Mouse (Mus musculus): ENCODE measurements at regions not wholly inside any gene's neighbourhood (a gene's known extent, or its start where the extent isn't known, plus 50 kb on each side); places are given as distances from the start of the nearest gene placed in this dataset.

DNA sequence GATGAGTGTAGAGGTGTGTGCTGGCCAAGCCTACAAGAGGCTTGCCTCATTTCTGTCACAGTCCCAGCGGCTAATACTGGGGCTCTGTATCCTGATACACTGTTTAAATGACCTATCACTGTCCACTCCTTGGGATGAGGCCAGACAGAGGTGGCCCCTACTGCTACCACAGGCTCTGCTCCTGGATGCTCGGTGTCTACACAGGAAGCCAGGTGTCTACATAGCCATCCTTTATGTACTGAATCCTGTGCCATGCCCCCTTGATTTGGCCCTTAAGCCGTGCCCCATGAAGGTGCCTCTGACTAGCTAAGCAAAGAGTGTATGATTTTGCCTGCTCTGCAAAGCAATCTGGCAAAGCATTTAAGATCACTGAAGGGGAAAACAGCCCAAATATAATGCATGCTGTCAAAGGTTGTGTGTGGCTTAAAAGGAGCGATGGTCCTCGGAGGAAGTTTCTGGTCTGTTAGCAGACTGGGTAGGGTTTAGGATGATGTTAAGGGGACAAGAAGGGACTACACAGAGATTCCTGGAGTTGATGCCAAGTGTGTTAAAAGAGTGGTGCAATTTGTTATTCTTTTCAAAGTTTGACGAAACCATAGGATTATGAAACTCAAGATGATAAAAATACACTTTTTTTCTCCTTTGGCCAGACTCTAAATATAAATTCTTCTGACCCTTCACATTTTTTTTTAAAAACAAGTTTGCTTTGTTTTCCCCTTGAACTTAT, 104.2 kb downstream of the E030025P04Rik start:
- no peak for DNase-seq (ENCODE audit: low spot score)

DNA sequence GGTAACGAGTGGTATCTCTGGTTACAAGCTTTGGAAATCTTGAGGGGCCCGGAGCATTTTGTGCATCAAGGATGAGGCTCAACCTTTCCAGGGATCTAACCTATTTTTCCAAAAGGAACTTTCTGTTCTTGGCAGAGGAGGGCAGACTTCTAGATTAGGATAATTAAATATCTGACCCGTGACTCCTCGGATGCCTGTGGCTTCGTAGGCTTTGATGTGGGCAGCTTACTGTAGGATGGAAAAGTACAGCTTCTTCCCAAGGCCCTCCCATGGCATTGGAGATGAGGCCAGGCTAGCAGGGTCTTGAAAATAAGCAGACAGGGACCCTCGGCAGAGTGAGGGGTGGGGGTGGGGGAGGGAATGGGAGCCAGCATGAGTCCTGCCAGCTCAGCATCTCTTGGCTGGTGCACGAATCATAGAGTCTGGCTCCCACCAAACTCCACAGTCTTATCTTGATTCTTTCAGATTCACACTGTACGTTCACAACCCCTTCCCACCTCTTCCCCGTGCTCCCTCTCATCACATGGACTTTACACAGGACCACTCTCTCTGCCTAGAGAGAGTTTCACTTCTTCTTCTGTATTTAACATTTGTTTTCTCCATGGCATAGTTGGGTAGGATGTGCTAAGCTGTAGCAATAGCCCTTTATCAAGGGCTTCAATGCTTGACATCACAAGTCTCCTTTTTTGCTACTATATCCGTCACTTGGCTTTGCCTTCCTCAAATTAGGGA, 104.9 kb downstream of the E030025P04Rik start:
- DNase-seq (ENCODE audit: low spot score) = no peak

DNA sequence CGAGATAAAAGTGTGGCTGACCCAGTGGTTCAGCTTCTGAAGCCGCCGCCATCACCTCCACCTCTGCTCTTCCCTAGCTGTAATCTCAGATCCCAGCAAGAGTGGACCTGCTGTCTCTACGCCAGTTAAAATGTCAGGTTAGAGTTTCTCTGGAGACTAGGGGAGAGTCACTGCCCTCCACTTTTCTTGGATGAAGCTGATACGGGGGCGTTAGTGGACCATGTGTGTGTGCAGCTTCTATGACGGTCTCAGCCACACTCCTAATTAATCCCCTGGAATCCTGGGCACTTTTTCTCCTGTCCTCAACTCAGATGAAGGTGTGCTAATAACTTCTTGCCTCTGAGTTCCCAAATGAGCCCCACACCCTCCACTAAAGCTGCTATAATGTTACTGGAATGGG, 106.0 kb downstream of the E030025P04Rik start:
- no peak for DNase-seq (ENCODE audit: low spot score)

DNA sequence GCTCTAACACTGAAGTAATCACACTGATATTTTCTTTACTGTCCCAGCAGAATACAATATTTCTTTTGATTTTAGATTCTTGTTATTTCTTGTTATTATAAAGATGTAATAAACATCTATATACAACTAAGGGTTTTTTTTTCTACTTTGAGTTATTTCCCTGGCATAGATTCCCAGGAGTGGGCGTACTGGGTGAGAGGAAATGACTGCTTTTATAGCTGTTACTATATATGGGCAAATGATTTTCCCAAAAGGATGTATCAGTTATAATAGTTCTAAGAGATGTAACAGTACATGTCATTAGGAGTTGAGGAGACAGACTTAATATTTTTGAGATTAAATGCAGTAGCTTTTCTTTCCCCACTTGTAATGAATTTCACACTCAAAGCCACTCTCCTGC, 109.6 kb downstream of the E030025P04Rik start:
- no peak for DNase-seq (ENCODE audit: low spot score)

DNA sequence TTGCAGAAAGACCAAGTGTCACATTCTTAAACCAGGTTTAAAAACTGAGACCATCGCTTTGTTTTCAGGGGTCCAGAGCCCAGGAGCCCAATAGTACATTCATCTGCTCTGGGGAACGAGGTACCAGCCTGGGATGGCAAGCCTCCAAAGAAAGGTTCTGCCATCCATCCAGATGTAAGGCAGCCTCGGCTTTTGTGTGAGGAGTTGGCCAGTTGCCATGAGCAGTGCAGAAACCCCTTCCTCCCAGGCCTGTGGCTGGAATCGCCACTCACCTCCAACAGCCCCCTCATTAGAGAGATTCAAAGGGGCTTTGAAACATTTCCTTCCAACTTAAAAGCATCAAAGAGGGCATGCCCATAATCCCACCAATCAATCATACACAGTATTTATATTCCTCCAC, 110.1 kb downstream of the E030025P04Rik start:
- DNase-seq (ENCODE audit: low spot score) = no peak

DNA sequence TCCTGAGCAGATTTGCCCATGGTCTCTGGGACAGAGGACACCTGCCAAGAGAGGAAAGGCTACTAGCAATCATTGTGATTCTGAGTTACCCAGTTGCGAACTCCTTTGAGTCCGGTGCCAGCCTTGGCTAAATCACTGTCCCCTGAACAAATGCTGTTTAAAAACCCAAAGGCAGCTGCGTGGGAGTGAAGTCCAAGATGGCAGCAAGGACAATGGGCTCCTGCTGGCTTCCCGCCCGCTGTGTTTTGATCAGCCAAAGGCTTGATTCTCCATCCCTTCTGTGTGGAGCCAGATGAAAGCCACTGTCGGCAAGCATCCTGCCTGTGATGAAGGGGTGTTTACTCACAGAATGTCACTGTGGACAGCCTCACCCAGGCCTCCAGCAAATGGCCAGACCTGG, 111.4 kb downstream of the E030025P04Rik start:
- DNase-seq (ENCODE audit: low spot score) = peak; percentile 25

DNA sequence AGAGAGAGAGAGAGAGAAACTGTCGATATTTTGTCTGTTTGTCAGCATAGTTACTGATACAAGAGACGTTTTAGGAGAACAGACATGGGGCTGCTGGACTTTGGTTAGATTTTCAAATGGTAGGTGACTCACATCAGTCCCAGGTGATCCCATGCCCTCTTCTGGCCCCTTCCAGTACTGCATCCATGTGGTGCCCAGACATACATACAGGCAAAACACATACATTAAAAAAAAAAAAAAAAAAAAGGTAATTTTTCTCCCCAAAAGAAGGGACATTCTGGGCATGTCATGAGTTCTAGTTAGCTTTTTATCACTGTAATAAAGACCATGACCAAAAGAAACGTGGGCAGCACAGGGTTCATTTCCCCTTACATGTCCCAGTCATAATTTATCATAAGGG, 110.3 kb downstream of the Axin2 start:
- DNase-seq (ENCODE audit: low spot score) = peak; percentile 82

DNA sequence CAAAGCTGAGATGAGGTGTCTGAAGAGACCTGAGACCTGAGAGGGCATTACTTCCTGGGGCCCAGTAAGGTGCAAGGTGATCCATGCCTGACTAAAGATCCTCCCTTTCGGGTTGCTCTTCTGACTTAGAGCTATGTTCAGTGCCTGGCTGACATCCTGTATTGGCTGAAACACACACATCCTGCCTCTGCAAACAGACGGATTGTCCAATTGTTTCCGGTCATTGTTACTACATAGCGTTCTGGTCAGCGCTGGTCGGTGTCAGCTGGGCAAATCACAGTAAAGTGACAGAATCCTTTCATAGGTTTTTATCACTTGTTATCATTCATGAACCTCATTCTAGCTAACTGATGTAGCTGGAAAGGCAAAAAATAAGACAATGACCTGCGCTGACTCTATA, 109.7 kb downstream of the Axin2 start:
- peak; percentile 45 for DNase-seq (ENCODE audit: low spot score)

DNA sequence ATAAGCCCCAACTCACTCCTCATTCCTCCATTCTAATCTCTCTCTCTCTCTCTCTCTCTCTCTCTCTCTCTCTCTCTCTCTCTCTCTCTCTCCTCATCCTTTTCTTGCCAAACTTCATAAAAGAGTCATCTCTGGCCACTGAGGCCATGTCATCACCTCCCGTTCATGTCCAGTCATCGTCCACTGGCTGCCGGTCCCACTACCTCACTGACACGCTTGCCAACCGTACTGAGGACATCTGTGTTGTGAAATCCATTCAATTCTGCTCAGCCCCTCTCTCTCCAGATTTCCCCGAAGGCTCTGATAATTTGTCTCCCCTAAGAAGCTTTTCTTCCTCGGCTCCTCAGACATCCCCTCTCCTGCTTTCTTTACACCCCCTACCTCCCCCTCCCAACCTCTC, 94.7 kb downstream of the Axin2 start:
- no peak for DNase-seq (ENCODE audit: low spot score)

DNA sequence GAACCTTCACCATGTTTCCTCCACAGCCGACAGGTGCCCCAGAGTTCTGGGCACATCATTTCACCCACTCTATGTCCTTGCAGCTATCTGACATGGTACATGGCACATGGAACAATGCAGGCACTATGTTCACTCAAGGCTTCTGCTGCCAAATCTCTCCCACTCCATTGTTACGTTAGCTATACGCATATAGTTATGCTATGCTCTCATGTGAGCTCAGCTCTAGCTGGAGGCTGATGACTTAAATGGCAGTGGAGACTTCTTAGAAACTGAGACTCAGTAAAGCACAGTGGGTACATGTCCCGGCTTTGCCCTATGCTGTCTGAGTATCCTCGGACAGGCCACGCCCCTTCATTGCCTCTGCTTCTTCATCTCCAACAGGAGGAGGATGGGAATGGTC, 91.0 kb downstream of the Axin2 start:
- no peak for DNase-seq (ENCODE audit: low spot score)

DNA sequence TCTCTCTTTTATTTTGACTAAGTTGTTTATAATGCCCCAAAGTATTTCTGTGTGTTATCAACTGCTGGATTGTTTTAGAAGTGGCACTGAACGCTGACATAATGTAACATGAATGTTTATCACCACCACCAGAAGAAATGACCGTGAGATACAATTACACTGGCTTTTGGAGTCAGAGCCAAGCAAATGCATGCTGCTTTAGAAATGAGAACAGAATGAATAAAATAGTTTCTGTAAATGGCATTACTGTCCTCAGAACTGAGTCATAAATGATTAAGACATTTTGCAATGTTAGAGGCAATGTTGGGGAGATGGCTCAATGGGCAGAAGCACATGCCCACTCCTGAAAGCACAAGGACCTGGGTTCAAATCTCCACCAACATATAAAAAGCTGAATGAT, 88.7 kb downstream of the Axin2 start:
- DNase-seq (ENCODE audit: low spot score) = no peak

DNA sequence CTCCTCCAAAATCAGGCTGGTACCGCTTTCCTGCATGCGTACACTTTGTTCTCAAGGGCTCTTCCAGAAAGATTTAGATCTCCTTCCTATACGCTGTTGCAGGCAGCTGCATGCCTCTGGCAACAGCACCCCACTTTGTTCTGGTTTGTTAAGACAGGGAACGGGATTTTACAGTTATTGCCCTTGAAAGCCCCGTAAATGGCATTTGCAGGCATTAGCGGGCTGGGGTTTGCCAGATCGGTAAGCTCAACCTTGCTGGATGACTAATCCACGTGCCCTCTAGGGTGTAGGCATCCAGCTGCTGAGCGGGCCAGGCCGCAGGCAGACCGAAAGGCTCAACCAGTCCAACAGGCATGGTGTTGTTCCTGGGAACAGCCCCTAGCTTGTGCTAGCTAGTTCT, 85.5 kb downstream of the Axin2 start:
- no peak for DNase-seq (ENCODE audit: low spot score)
